8 mouse cellular contexts compared by ENCODE assay signal in the genomic region with DNA sequence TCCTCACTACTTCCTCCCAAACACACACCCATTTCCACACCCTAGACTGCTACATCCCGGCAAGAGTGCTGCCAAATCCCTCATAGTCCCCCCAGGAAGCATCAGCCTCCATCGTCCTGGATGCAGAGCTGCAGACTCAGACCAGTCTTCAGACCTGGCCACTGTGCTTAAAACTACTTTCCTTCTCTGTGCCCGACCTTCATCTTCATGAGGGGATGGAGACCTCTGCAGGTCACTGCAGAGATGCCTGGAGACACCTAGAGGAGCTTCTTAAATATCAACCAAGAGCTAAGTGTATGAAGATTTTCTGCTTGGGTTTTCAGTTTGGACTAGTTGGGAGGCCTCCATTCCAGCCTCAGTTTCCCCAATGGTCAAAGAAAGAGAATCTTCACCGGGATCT. TPM values are rescaled to one million over a fixed set of nuclear protein-coding genes. Genes with fewer than 3 reads are reported as not detected.
DNase-seq lines count a peak whose midpoint lies in the region; ATAC-seq and TF ChIP-seq lines count a peak whose summit lies in the region.
"Had no signal": no experiment of that assay in that cellular context is flagged by ENCODE, and none has a peak within 500 bp of the region (broad histone marks: within the 10 kb centered on the region; RNA-seq: fewer than 3 reads in every experiment).

No protein-coding gene starts in this region.

- H3K9ac ChIP-seq in kidney, postnatal 0 days (ENCODE audit: low read depth, low read length): no peak overlapping the region
- no peak overlapping the region for H3K9ac ChIP-seq in kidney, embryonic 15.5 days
- H3K9ac ChIP-seq: heart, embryonic 13.5 days had no signal

- no peaks in the 10 kb centered on the region for H3K27me3 ChIP-seq in kidney, postnatal 0 days (ENCODE audit: insufficient read depth, low read length)
- H3K27me3 ChIP-seq in kidney, embryonic 15.5 days: no peaks in the 10 kb centered on the region
- H3K27me3 ChIP-seq in forebrain, embryonic 10.5 days (ENCODE audit: poor library complexity, severe bottlenecking): no peaks in the 10 kb centered on the region

- H3K36me3 ChIP-seq in kidney, postnatal 0 days (ENCODE audit: insufficient read depth, low read length): no peaks in the 10 kb centered on the region
- no peaks in the 10 kb centered on the region for H3K36me3 ChIP-seq in kidney, embryonic 15.5 days
- H3K36me3 ChIP-seq in forebrain, embryonic 10.5 days (replicated peaks): no peaks in the 10 kb centered on the region
- H3K36me3 ChIP-seq: heart, embryonic 13.5 days had no signal

- no peak overlapping the region for H3K27ac ChIP-seq in kidney, postnatal 0 days
- H3K27ac ChIP-seq in kidney, embryonic 15.5 days: no peak overlapping the region
- H3K27ac ChIP-seq in forebrain, embryonic 10.5 days: no peak overlapping the region
- H3K27ac ChIP-seq: heart, embryonic 13.5 days had no signal

- H3K4me2 ChIP-seq in kidney, postnatal 0 days (ENCODE audit: low read length): no peak overlapping the region
- no peak overlapping the region for H3K4me2 ChIP-seq in kidney, embryonic 15.5 days
- H3K4me2 ChIP-seq: heart, embryonic 13.5 days had no signal

- H3K9me3 ChIP-seq in kidney, postnatal 0 days (replicated peaks; ENCODE audit: low read length): no peaks in the 10 kb centered on the region
- no peaks in the 10 kb centered on the region for H3K9me3 ChIP-seq in kidney, embryonic 15.5 days (replicated peaks)
- H3K9me3 ChIP-seq in forebrain, embryonic 10.5 days: no peaks in the 10 kb centered on the region
- H3K9me3 ChIP-seq: heart, embryonic 13.5 days had no signal

- H3K4me3 ChIP-seq in kidney, postnatal 0 days (replicated peaks; ENCODE audit: low read depth, low read length): no peak overlapping the region
- H3K4me3 ChIP-seq in kidney, embryonic 15.5 days (replicated peaks): no peak overlapping the region
- H3K4me3 ChIP-seq in forebrain, embryonic 10.5 days: no peak overlapping the region
- H3K4me3 ChIP-seq: heart, embryonic 13.5 days had no signal

- no peaks in the 10 kb centered on the region for H3K4me1 ChIP-seq in kidney, postnatal 0 days (replicated peaks; ENCODE audit: insufficient read depth, low read length)
- H3K4me1 ChIP-seq in kidney, embryonic 15.5 days: no peaks in the 10 kb centered on the region
- peaks cover 5% of the 10 kb centered on the region; the same call in 1 of the 2 replicates for H3K4me1 ChIP-seq in forebrain, embryonic 10.5 days

- DNase-seq in kidney, postnatal 0 days (ENCODE audit: low spot score): peak; percentile 32
- DNase-seq in ES-CJ7 (ENCODE audit: low read depth, low spot score) (peak; percentile 16), adipocyte (ENCODE audit: low spot score) (peak; percentile 15)
- DNase-seq in forebrain, embryonic 10.5 days (ENCODE audit: extremely low spot score, low spot score): no peak
- no peak for DNase-seq in neural tube, embryonic 10.5 days (ENCODE audit: extremely low spot score, low spot score)

- peak; percentile 53 for TF ChIP-seq CTCF in kidney, postnatal 0 days (IDR thresholded peaks at IDR 0.05; ENCODE audit: low read depth)

- ATAC-seq in kidney, postnatal 0 days (replicated peaks; ENCODE audit: low FRiP score, low read depth): no peak
- ATAC-seq in kidney, embryonic 15.5 days (replicated peaks; ENCODE audit: low FRiP score): no peak
- ATAC-seq in megakaryocyte progenitor cell, adult 5-6 weeks (replicated peaks; ENCODE audit: poor library complexity): 0 out of 2 replicates have a peak, but pooled peaks have one; percentile 41

- 41% methylated on average over 4 of the region's 4 CpGs for WGBS in kidney, postnatal 0 days
- 46% methylated on average over 4 of the region's 4 CpGs for WGBS in kidney, embryonic 15.5 days
- WGBS in forebrain, embryonic 10.5 days: 64% methylated on average over 4 of the region's 4 CpGs

RNA-seq across cellular contexts. Expression of a gene that starts 4.6 kb away (rescaled TPM):
- not detected in 2 replicates for polyA plus RNA-seq in kidney, postnatal 0 days (2015; fragmentation: Nextera tagmentation; extraction: Ambion mirVana)
- polyA plus RNA-seq in kidney, embryonic 15.5 days (2015; fragmentation: Nextera tagmentation; extraction: Ambion mirVana): not detected in 2 replicates
- not detected in 2 replicates for total RNA-seq in megakaryocyte progenitor cell, adult 5-6 weeks (2015)
- not detected in 2 replicates for total RNA-seq in megakaryocyte progenitor cell, adult 5-6 weeks (2017)
- polyA plus RNA-seq in forebrain, embryonic 10.5 days (2016; fragmentation: Nextera tagmentation; extraction: Ambion mirVana): not detected in 2 replicates
- polyA plus RNA-seq: heart, embryonic 13.5 days had no signal

RNA-seq across cellular contexts. Expression of a gene that starts 13.0 kb away (rescaled TPM):
- not detected in 2 replicates for polyA plus RNA-seq in kidney, postnatal 0 days (2015; fragmentation: Nextera tagmentation; extraction: Ambion mirVana)
- polyA plus RNA-seq in kidney, embryonic 15.5 days (2015; fragmentation: Nextera tagmentation; extraction: Ambion mirVana): not detected in 2 replicates
- total RNA-seq in megakaryocyte progenitor cell, adult 5-6 weeks (2015): not detected in 2 replicates
- not detected in 2 replicates for total RNA-seq in megakaryocyte progenitor cell, adult 5-6 weeks (2017)
- polyA plus RNA-seq in forebrain, embryonic 10.5 days (2016; fragmentation: Nextera tagmentation; extraction: Ambion mirVana): not detected in 2 replicates
- polyA plus RNA-seq: heart, embryonic 13.5 days had no signal

RNA-seq across cellular contexts. Expression of a gene that starts 49.5 kb away (rescaled TPM):
- 0.64 and 0.75 TPM in 2 replicates for polyA plus RNA-seq in kidney, postnatal 0 days (2015; fragmentation: Nextera tagmentation; extraction: Ambion mirVana)
- 0.70 and 0.89 TPM in 2 replicates for polyA plus RNA-seq in kidney, embryonic 15.5 days (2015; fragmentation: Nextera tagmentation; extraction: Ambion mirVana)
- 0.86 and 3.2 TPM in 2 replicates for total RNA-seq in megakaryocyte progenitor cell, adult 5-6 weeks (2015)
- total RNA-seq in megakaryocyte progenitor cell, adult 5-6 weeks (2017): 1.2 and 3.5 TPM in 2 replicates
- polyA plus RNA-seq in forebrain, embryonic 10.5 days (2016; fragmentation: Nextera tagmentation; extraction: Ambion mirVana): 11.3 and 12.1 TPM in 2 replicates

Comparison
In these comparisons a context has a peak if more than half of its experiments do, and no peak if none do; other contexts are left out.
1. DNase-seq: peak in kidney, postnatal 0 days (single experiment), ES-CJ7 (single experiment) and adipocyte (single experiment); none in forebrain, embryonic 10.5 days (single experiment) and neural tube, embryonic 10.5 days (single experiment).